Mouse (Mus musculus) forebrain, embryonic 16.5 days (tissue): Measurements from ENCODE around the gene Pmis2. TPM values are rescaled to one million over a fixed set of nuclear protein-coding genes. Genes with fewer than 3 reads are reported as not detected.
A peak's percentile ranks its signal among the peaks of the same experiment; 100 is the strongest.

ENCODE experiments used
- ATAC-seq: fragments of 200-750 bp; cut with Nextera tagmentation; 2 replicates; pipeline ENCODE4 v1.8.0; 2017; ENCODE audit warnings: mild to moderate bottlenecking, moderate library complexity
- H3K27ac ChIP-seq: fragments of 300-500 bp; sonication (generic); 2 replicates; pipeline ENCODE4 v1.5.1; 2014; ENCODE audit warnings: low read length, control low read depth
- H3K27me3 ChIP-seq: fragments of 300-500 bp; sonication (generic); replicated peaks from 2 replicates; pipeline ENCODE4 v1.6.1; 2014; ENCODE audit warnings: low read length; ENCODE audit not compliant: control insufficient read depth, insufficient read depth
- H3K36me3 ChIP-seq: fragments of 300-500 bp; sonication (generic); 2 replicates; pipeline ENCODE4 v1.6.1; 2014; ENCODE audit not compliant: control insufficient read depth, insufficient read depth
- H3K4me1 ChIP-seq: fragments of 300-500 bp; sonication (generic); replicated peaks from 2 replicates; pipeline ENCODE4 v1.6.1; 2014; ENCODE audit warnings: low read length; ENCODE audit not compliant: control insufficient read depth, insufficient read depth
- H3K4me2 ChIP-seq: fragments of 300-500 bp; sonication (generic); 2 replicates; pipeline ENCODE4 v1.6.1; 2014; ENCODE audit warnings: mild to moderate bottlenecking, low read length, control low read depth
- H3K4me3 ChIP-seq: fragments of 300-500 bp; sonication (generic); replicated peaks from 2 replicates; pipeline ENCODE4 v1.5.1; 2014; ENCODE audit warnings: mild to moderate bottlenecking, low read length, control low read depth
- H3K9ac ChIP-seq: fragments of 300-500 bp; sonication (generic); replicated peaks from 2 replicates; pipeline ENCODE4 v1.6.1; 2014; ENCODE audit warnings: low read depth, low read length, control low read depth
- H3K9me3 ChIP-seq: fragments of 300-500 bp; sonication (generic); 2 replicates; pipeline ENCODE4 v1.6.1; 2016; ENCODE audit warnings: low read length; ENCODE audit not compliant: control insufficient read depth
- WGBS: fragments of 180-500 bp; shearing (Covaris S2); extraction: QIAGEN DNeasy Blood & Tissue Kit; methylation state at CpG from one replicate; pipeline ENCODE4 v1.1.7; 2014; 5-methylcytosine and 5-hydroxymethylcytosine counted together
- polyA plus RNA-seq: library from polyadenylated mRNA; unstranded; fragments of >200 nt; fragmentation: Nextera tagmentation; extraction: Ambion mirVana; gene quantifications from 2 replicates; pipeline ENCODE4 v1.2.1, GENCODE M21; 2015

Gene Pmis2
- not detected in 2 replicates for polyA plus RNA-seq

- no peaks in the 10 kb centered on the region for H3K4me1 ChIP-seq
- H3K4me3 ChIP-seq: no peak within 1 kb of the TSS
- ATAC-seq: no peak
- H3K9ac ChIP-seq: no peak within 1 kb of the TSS
- no peak within 1 kb of the TSS for H3K4me2 ChIP-seq
- H3K9me3 ChIP-seq: no peaks in the 10 kb centered on the region
- no peaks in the 10 kb centered on the region; the same call in 1 of the 2 replicates for H3K27me3 ChIP-seq
- H3K36me3 ChIP-seq: no peaks in the 10 kb centered on the region
- whole genome bisulfite sequencing: 77% methylated on average over 9 of the region's 9 CpGs
- no peak within 1 kb of the TSS for H3K27ac ChIP-seq
These were observed at the start of gene Pmis2 for GRCm38 (mm10) chr7:30671480-30671879. TSS of gene Pmis2 (minus strand) at chr7:30671605.

GRCm38 (mm10) chr7:30719669-30720068, 48.3 kb upstream of the Pmis2 start:
- Histone ChIP-seq H3K27me3 (peaks cover 17% of the 10 kb centered on the region), H3K4me2 (no peak overlapping the region), H3K9me3 (no peaks in the 10 kb centered on the region), H3K9ac (no peak overlapping the region), H3K36me3 (no peaks in the 10 kb centered on the region), H3K4me3 (no peak overlapping the region), H3K4me1 (peaks cover 10% of the 10 kb centered on the region; the same call in 1 of the 2 replicates), H3K27ac (no peak overlapping the region)
- ATAC-seq: no peak
- WGBS: 92% methylated on average over 5 of the region's 5 CpGs

GRCm38 (mm10) chr7:30717716-30718046, 46.3 kb upstream of the Pmis2 start:
- no peak for ATAC-seq
- no peaks in the 10 kb centered on the region for H3K36me3 ChIP-seq
- H3K9me3 ChIP-seq: no peaks in the 10 kb centered on the region
- H3K4me1 ChIP-seq: peaks cover 10% of the 10 kb centered on the region; the same call in 1 of the 2 replicates
- H3K4me3 ChIP-seq: peak overlapping the region; percentile 32
- H3K4me2 ChIP-seq: peak overlapping the region; percentile 55
- H3K27me3 ChIP-seq: peaks cover 17% of the 10 kb centered on the region
- no peak overlapping the region for H3K27ac ChIP-seq
- whole genome bisulfite sequencing: 8% methylated on average over 14 of the region's 14 CpGs
- 0 out of 2 replicates have a peak overlapping the region, but pooled peaks have one; percentile 19 for H3K9ac ChIP-seq

DNA sequence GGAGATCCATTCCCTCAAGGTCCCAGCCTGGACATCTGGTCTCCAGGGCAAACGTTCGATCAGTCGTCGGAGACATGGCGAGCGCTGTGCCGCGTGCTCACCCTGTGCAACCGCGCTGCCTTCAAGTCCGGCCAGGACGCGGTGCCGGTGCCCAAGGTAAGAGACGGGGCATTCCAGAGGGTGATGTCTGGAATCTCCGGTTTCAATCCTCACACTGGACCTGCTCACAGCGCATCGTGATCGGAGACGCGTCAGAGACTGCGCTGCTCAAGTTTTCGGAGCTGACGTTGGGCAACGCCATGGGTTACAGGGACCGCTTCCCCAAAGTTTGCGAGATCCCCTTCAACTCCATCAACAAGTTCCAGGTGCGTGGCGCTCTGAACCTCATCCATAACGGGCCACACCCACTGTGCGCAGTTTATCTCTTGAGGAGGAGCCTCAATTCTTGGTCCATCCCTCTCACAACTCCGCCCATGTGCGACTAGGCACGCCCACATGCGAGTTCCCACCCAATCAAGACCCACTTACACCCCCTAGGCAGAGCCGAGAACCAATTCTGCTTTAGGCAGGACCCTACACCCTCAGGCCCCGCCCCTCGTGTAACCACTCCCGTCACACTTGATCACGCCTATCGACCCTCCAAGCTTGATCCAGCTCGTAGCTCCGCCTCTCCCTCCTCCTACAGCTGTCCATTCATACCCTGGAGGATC, 45.8 kb upstream of the Pmis2 start:
- Histone ChIP-seq H3K27ac (no peak overlapping the region), H3K27me3 (peaks cover 17% of the 10 kb centered on the region), H3K9ac (0 out of 2 replicates have a peak overlapping the region, but pooled peaks have one; percentile 19), H3K4me1 (peaks cover 10% of the 10 kb centered on the region; the same call in 1 of the 2 replicates), H3K36me3 (no peaks in the 10 kb centered on the region), H3K9me3 (no peaks in the 10 kb centered on the region), H3K4me3 (peak overlapping the region; percentile 32), H3K4me2 (peak overlapping the region; percentile 55)
- WGBS: 3% methylated on average over 43 of the region's 43 CpGs
- ATAC-seq: peak; percentile 95

DNA sequence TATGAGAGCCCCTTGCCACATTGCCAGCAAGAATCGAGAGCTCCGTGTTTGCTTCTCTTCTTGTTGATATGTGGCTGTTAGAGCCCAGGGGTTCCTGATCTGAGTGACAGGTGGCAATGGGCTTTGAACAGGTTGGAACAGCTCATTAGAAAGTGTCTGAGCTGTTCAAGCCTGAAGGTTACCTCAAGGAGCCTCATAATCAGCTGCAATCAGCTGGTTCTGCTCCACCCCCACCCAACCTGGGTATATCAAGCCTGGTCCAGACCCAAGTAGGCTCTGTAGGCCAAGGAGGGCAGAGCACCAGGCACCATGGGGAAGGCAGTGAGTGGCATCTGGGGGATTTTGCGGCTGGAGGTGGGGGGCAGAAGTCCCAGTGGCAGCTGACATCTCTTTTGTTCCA, 40.5 kb upstream of the Pmis2 start, which contains the start of gene Atp4a:
Gene Atp4a, plus strand, starts transcription at position 268 of the 400 bp plus-strand sequence.
- H3K4me1 ChIP-seq: peaks cover 1% of the 10 kb centered on the region; the same call in 1 of the 2 replicates
- WGBS: 72% methylated on average over 3 of the region's 3 CpGs

GRCm38 (mm10) chr7:30707441-30707840, 36.0 kb upstream of the Pmis2 start:
- H3K4me2 ChIP-seq: no peak overlapping the region
- no peak overlapping the region for H3K9ac ChIP-seq
- 100% methylated on average over 1 of the region's 1 CpGs for WGBS
- no peaks in the 10 kb centered on the region for H3K36me3 ChIP-seq
- no peaks in the 10 kb centered on the region for H3K4me1 ChIP-seq
- no peak for ATAC-seq
- no peak overlapping the region for H3K27ac ChIP-seq
- no peak overlapping the region for H3K4me3 ChIP-seq
- no peaks in the 10 kb centered on the region for H3K27me3 ChIP-seq
- H3K9me3 ChIP-seq: no peaks in the 10 kb centered on the region

More for the DNA sequence above, 40.5 kb upstream of the Pmis2 start, which contains the start of gene Atp4a:
- Histone ChIP-seq H3K27me3 (peaks cover 16% of the 10 kb centered on the region), H3K4me3 (no peak within 1 kb of the TSS), H3K4me2 (no peak within 1 kb of the TSS), H3K36me3 (no peaks in the 10 kb centered on the region), H3K9ac (no peak within 1 kb of the TSS), H3K27ac (no peak within 1 kb of the TSS), H3K9me3 (no peaks in the 10 kb centered on the region)
- ATAC-seq: no peak

GRCm38 (mm10) chr7:30706214-30706882, 34.9 kb upstream of the Pmis2 start:
- Histone ChIP-seq H3K4me2 (no peak overlapping the region), H3K36me3 (no peaks in the 10 kb centered on the region), H3K4me3 (no peak overlapping the region), H3K27ac (no peak overlapping the region), H3K4me1 (no peaks in the 10 kb centered on the region), H3K9ac (no peak overlapping the region), H3K27me3 (no peaks in the 10 kb centered on the region), H3K9me3 (no peaks in the 10 kb centered on the region)
- WGBS: 81% methylated on average over 8 of the region's 8 CpGs
- no peak for ATAC-seq

DNA sequence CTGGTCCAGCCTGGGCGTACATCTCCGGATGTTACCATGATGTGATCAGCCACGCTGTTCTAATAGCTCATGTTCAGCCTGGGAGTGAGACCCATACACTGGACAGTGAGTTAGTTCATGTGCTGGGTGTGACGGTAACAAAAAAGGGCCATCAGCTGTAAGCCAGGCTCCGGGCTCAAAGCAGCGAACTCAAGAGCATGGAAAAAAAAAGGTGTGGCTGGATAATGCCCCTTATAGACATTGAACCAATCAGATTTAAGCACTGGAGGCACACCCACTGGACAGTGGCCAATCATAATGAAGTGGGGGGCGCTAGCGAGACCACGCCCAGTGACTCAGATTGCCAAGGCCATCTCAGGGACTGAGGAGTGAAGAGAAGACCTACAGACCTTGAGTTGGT, 27.2 kb upstream of the Pmis2 start, which contains the start of gene 2200002J24Rik:
Gene 2200002J24Rik, plus strand, starts transcription at position 338 of the 400 bp plus-strand sequence.
- no peaks in the 10 kb centered on the region for H3K9me3 ChIP-seq
- no peak within 1 kb of the TSS for H3K27ac ChIP-seq
- H3K27me3 ChIP-seq: no peaks in the 10 kb centered on the region
- no peak for ATAC-seq
- H3K4me3 ChIP-seq: no peak within 1 kb of the TSS
- no peak within 1 kb of the TSS for H3K9ac ChIP-seq
- WGBS: 45% methylated on average over 9 of the region's 9 CpGs
- H3K4me2 ChIP-seq: no peak within 1 kb of the TSS
- no peaks in the 10 kb centered on the region for H3K36me3 ChIP-seq
- H3K4me1 ChIP-seq: no peaks in the 10 kb centered on the region

- Histone ChIP-seq H3K4me2 (no peak overlapping the region), H3K4me1 (no peaks in the 10 kb centered on the region), H3K36me3 (no peaks in the 10 kb centered on the region), H3K27me3 (no peaks in the 10 kb centered on the region), H3K9me3 (no peaks in the 10 kb centered on the region), H3K27ac (no peak overlapping the region), H3K4me3 (no peak overlapping the region), H3K9ac (no peak overlapping the region)
- no peak for ATAC-seq
- 74% methylated on average over 5 of the region's 5 CpGs for WGBS
These were observed 26.7 kb upstream of the Pmis2 start for GRCm38 (mm10) chr7:30698101-30698500.
